Mouse (Mus musculus) stomach, embryonic 16.5 days (tissue): ENCODE results near the gene Mef2d. TPM values are rescaled to one million over a fixed set of nuclear protein-coding genes. Genes with fewer than 3 reads are reported as not detected.

Source experiments
- ATAC-seq: fragments of 200-750 bp; cut with Nextera tagmentation; 2 replicates; pipeline ENCODE4 v1.8.0; 2017; ENCODE audit warnings: moderate number of reproducible peaks, moderate TSS enrichment; ENCODE audit not compliant: insufficient read depth, low FRiP score
- H3K27ac ChIP-seq: fragments of 300-500 bp; sonication (generic); 2 replicates; pipeline ENCODE4 v1.5.1; 2014; ENCODE audit warnings: low read length
- H3K27me3 ChIP-seq: fragments of 300-500 bp; sonication (generic); 2 replicates; pipeline ENCODE4 v1.6.1; 2014; ENCODE audit warnings: low read length, control low read depth, mixed read lengths; ENCODE audit not compliant: control insufficient read depth, insufficient read depth
- H3K36me3 ChIP-seq: fragments of 300-500 bp; sonication (generic); 2 replicates; pipeline ENCODE4 v1.6.1; 2014; ENCODE audit warnings: low read length; ENCODE audit not compliant: control insufficient read depth, insufficient read depth
- H3K4me1 ChIP-seq: fragments of 300-500 bp; sonication (generic); 2 replicates; pipeline ENCODE4 v1.6.1; 2014; ENCODE audit warnings: low read length, control low read depth, mixed read lengths; ENCODE audit not compliant: control insufficient read depth, insufficient read depth
- H3K4me2 ChIP-seq: fragments of 300-500 bp; sonication (generic); 2 replicates; pipeline ENCODE4 v1.6.1; 2014; ENCODE audit warnings: low read depth, low read length, mixed read lengths
- H3K4me3 ChIP-seq: fragments of 300-500 bp; sonication (generic); replicated peaks from 2 replicates; pipeline ENCODE4 v1.5.1; 2014; ENCODE audit warnings: mild to moderate bottlenecking, low read length
- H3K9ac ChIP-seq: fragments of 300-500 bp; sonication (generic); 2 replicates; pipeline ENCODE4 v1.6.1; 2014; ENCODE audit warnings: low read length
- H3K9me3 ChIP-seq: fragments of 300-500 bp; sonication (generic); replicated peaks from 2 replicates; pipeline ENCODE4 v1.6.1; 2016; ENCODE audit warnings: low read length, control low read depth; ENCODE audit not compliant: control insufficient read depth
- WGBS: fragments of 180-500 bp; shearing (Covaris S2); extraction: QIAGEN DNeasy Blood & Tissue Kit; methylation state at CpG from one replicate; pipeline ENCODE4 v1.1.7; 2014; 5-methylcytosine and 5-hydroxymethylcytosine counted together
- polyA plus RNA-seq: library from polyadenylated mRNA; unstranded; fragments of >200 nt; fragmentation: Nextera tagmentation; extraction: Ambion mirVana; gene quantifications from 2 replicates; pipeline ENCODE4 v1.2.1, GENCODE M21; 2015

Mef2d gene
- polyA plus RNA-seq, 1 experiment from 2014 or later: 18.2 TPM

- H3K4me3 ChIP-seq: peak overlapping the region; percentile 39
- H3K27ac ChIP-seq: no peak overlapping the region
- H3K4me2 ChIP-seq: peak overlapping the region; percentile 48
- H3K9ac ChIP-seq: peak overlapping the region; percentile 35; the same call in 1 of the 2 replicates
- peaks cover 93% of the 10 kb centered on the region for H3K27me3 ChIP-seq
- no peaks in the 10 kb centered on the region for H3K9me3 ChIP-seq
- ATAC-seq: no peak
- H3K4me1 ChIP-seq: peaks cover 7% of the 10 kb centered on the region; the same call in 1 of the 2 replicates
- WGBS: under 1% methylated on average over 61 of the region's 61 CpGs
- no peaks in the 10 kb centered on the region for H3K36me3 ChIP-seq
Observed at GRCm38 (mm10) chr3:88200161-88200971, 58.2 kb downstream of the Mef2d start.

DNA sequence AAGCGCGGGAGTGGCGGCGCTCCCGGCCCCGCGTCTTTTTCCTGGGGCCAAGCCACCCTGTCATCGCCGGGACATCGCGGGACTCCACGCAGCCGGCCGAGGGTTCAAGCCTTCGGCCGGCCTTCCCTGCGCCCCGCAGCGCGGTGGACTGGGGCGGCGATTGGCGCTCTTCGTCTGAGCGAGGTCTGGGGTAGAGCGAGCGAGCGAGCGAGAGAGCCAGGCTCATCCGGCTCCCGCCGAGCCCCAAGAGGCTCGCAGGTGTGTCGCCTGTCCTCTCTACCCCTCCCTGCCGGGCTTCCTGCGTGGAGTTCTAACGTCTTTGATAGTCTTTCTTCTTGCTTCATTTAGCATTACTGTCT lies 58.8 kb downstream of the Mef2d start:
- H3K4me1 ChIP-seq: peaks cover 7% of the 10 kb centered on the region; the same call in 1 of the 2 replicates
- H3K9ac ChIP-seq: peak overlapping the region; percentile 35; the same call in 1 of the 2 replicates
- no peak overlapping the region for H3K27ac ChIP-seq
- ATAC-seq: no peak
- H3K4me3 ChIP-seq: peak overlapping the region; percentile 39
- H3K4me2 ChIP-seq: peak overlapping the region; percentile 48
- peaks cover 93% of the 10 kb centered on the region for H3K27me3 ChIP-seq
- H3K36me3 ChIP-seq: no peaks in the 10 kb centered on the region
- 2% methylated on average over 37 of the region's 37 CpGs for WGBS
- no peaks in the 10 kb centered on the region for H3K9me3 ChIP-seq

DNA sequence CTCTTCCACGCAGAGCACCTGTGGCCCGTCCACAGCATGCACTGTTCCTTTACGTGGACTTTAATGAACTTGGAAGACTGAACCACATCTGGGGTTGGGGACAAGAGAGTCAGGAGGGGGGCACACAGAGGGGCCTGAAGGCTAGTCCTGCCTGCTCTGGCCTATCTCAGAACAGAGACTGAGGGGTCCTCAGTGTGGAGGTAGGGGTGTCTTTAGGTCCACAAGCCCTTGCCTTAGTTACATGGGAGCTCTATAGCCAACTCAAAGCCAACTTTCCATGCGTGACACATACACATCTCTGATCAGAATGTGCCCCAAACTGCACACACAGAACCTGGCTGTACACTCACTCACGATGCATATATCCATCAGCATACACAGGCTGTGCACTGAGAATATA lies 59.5 kb downstream of the Mef2d start:
- H3K9ac ChIP-seq: no peak overlapping the region
- H3K4me3 ChIP-seq: no peak overlapping the region
- no peak overlapping the region for H3K27ac ChIP-seq
- H3K36me3 ChIP-seq: no peaks in the 10 kb centered on the region
- ATAC-seq: no peak
- no peak overlapping the region for H3K4me2 ChIP-seq
- 25% methylated on average over 5 of the region's 5 CpGs for WGBS
- H3K4me1 ChIP-seq: peaks cover 7% of the 10 kb centered on the region; the same call in 1 of the 2 replicates
- peaks cover 96% of the 10 kb centered on the region for H3K27me3 ChIP-seq
- H3K9me3 ChIP-seq: no peaks in the 10 kb centered on the region

- ATAC-seq: no peak
- H3K4me3 ChIP-seq: no peak overlapping the region
- no peak overlapping the region for H3K4me2 ChIP-seq
- no peaks in the 10 kb centered on the region for H3K9me3 ChIP-seq
- H3K27me3 ChIP-seq: peaks cover 96% of the 10 kb centered on the region
- H3K4me1 ChIP-seq: peaks cover 7% of the 10 kb centered on the region; the same call in 1 of the 2 replicates
- no peaks in the 10 kb centered on the region for H3K36me3 ChIP-seq
- WGBS: 7% methylated on average over 6 of the region's 6 CpGs
- H3K27ac ChIP-seq: no peak overlapping the region
- H3K9ac ChIP-seq: no peak overlapping the region
Observed at GRCm38 (mm10) chr3:88202986-88203385, 60.8 kb downstream of the Mef2d start.

- peaks cover 95% of the 10 kb centered on the region for H3K27me3 ChIP-seq
- 17% methylated on average over 5 of the region's 5 CpGs for WGBS
- no peak for ATAC-seq
- no peak overlapping the region for H3K27ac ChIP-seq
- H3K4me2 ChIP-seq: no peak overlapping the region
- peaks cover 7% of the 10 kb centered on the region; the same call in 1 of the 2 replicates for H3K4me1 ChIP-seq
- H3K36me3 ChIP-seq: no peaks in the 10 kb centered on the region
- H3K4me3 ChIP-seq: no peak overlapping the region
- H3K9ac ChIP-seq: no peak overlapping the region
- no peaks in the 10 kb centered on the region for H3K9me3 ChIP-seq
Observed at GRCm38 (mm10) chr3:88203456-88203855, 61.3 kb downstream of the Mef2d start.

DNA sequence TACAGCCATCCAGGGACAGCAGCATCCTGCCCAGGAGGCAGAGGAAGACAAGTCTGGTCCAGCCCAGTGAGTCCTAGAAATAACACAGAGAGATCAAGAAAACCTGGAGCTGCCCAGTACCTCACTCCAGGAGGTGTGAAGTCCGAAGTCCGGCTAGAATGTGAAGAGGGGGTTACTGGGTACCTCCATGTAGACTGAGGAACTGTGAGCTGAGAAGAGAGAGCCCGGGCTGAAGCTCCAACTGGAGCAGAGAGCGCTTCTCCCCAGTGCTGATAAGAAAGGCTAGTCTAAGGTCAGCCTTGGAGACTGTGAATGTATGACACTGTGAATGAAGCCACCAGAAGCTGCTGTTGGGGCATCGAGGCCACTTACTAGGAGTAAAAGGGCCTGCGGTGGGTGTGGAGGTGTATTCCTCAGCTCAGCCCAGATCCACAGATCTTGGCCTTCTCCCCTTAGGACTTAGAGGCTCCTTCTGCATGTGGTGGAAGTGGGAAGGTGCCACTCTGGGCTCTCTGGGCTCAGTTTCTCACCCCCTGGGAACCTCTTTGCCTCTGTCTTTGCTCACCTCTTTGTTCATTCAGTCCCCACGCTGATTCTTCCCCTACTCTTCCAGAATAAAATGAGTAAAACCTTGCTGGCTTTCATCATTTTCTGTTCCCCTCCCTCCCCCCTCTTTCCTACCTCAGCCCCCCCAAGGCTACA lies 62.0 kb downstream of the Mef2d start:
- H3K27me3 ChIP-seq: peaks cover 96% of the 10 kb centered on the region
- 5% methylated on average over 7 of the region's 7 CpGs for WGBS
- H3K9ac ChIP-seq: no peak overlapping the region
- no peak overlapping the region for H3K4me3 ChIP-seq
- no peak overlapping the region for H3K4me2 ChIP-seq
- H3K9me3 ChIP-seq: no peaks in the 10 kb centered on the region
- H3K36me3 ChIP-seq: no peaks in the 10 kb centered on the region
- peaks cover 7% of the 10 kb centered on the region; the same call in 1 of the 2 replicates for H3K4me1 ChIP-seq
- H3K27ac ChIP-seq: no peak overlapping the region
- no peak for ATAC-seq

DNA sequence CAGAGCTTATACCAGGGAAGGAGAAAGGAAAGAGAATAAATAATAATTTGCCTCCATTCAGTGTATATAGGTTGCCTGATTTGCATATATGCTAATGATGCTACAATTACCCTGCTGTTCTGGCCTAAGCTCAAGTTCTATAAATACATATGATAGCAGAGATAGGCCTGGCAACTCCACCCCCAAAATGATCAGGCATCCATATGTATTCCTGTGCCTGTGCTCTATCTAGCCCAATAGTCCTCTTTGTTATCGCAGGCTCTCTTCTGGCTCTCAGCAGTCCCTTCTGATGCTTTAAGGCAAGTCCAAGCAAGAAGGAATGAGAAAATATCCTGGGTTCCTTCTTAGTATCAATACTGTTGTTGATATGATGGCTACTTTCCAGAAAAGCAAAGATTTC lies 62.6 kb downstream of the Mef2d start:
- no peaks in the 10 kb centered on the region for H3K36me3 ChIP-seq
- no peak overlapping the region for H3K9ac ChIP-seq
- no peak overlapping the region for H3K4me3 ChIP-seq
- H3K27me3 ChIP-seq: peaks cover 96% of the 10 kb centered on the region
- WGBS: 33% methylated on average over 1 of the region's 1 CpGs
- ATAC-seq: no peak
- no peak overlapping the region for H3K4me2 ChIP-seq
- no peaks in the 10 kb centered on the region for H3K9me3 ChIP-seq
- H3K4me1 ChIP-seq: peaks cover 7% of the 10 kb centered on the region; the same call in 1 of the 2 replicates
- no peak overlapping the region for H3K27ac ChIP-seq

DNA sequence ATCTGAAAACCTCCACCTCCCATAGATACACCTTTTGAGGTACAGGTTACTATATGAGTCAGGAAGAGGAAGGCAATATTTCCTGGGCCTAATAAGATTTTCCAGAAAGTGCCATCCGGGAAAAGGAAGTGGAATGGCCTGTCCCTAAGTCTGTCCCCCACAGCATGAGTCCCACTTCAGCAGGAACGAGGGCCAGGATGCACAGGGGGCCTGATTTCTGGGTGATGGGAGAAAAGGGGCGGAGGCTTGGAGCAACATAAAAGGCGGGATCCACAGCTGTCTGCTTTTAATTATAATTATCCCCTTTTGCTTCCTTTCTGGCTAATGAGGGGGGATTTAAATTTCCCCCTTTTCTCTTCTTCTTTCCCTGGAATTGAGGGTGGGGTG lies 63.0 kb downstream of the Mef2d start:
- no peaks in the 10 kb centered on the region for H3K36me3 ChIP-seq
- peaks cover 7% of the 10 kb centered on the region; the same call in 1 of the 2 replicates for H3K4me1 ChIP-seq
- ATAC-seq: no peak
- no peak overlapping the region for H3K4me3 ChIP-seq
- 14% methylated on average over 4 of the region's 4 CpGs for WGBS
- no peaks in the 10 kb centered on the region for H3K9me3 ChIP-seq
- H3K27ac ChIP-seq: no peak overlapping the region
- no peak overlapping the region for H3K9ac ChIP-seq
- H3K4me2 ChIP-seq: no peak overlapping the region
- peaks cover 98% of the 10 kb centered on the region for H3K27me3 ChIP-seq
